Mouse (Mus musculus) kidney, embryonic 14.5 days (tissue): ENCODE data around the gene Sema4d. TPM values are rescaled to one million over a fixed set of nuclear protein-coding genes. Genes with fewer than 3 reads are reported as not detected.

Source experiments
- ATAC-seq: fragments of 200-750 bp; cut with Nextera tagmentation; 2 replicates; pipeline ENCODE4 v1.8.0; 2017; ENCODE audit warnings: moderate number of reproducible peaks, mild to moderate bottlenecking, moderate TSS enrichment, moderate library complexity; ENCODE audit not compliant: low FRiP score, low TSS enrichment
- H3K27ac ChIP-seq: fragments of 300-500 bp; sonication (generic); 2 replicates; pipeline ENCODE4 v1.5.1; 2014; ENCODE audit warnings: low read depth, mild to moderate bottlenecking, low read length, moderate library complexity, mixed read lengths
- H3K27me3 ChIP-seq: fragments of 300-500 bp; sonication (generic); 2 replicates; pipeline ENCODE4 v1.6.1; 2014; ENCODE audit warnings: mild to moderate bottlenecking, low read length; ENCODE audit not compliant: control insufficient read depth, insufficient read depth
- H3K36me3 ChIP-seq: fragments of 300-500 bp; sonication (generic); 2 replicates; pipeline ENCODE4 v1.6.1; 2014; ENCODE audit warnings: low read length, mixed read lengths; ENCODE audit not compliant: control insufficient read depth, insufficient read depth
- H3K4me1 ChIP-seq: fragments of 300-500 bp; sonication (generic); 2 replicates; pipeline ENCODE4 v1.6.1; 2014; ENCODE audit warnings: low read length, mixed read lengths; ENCODE audit not compliant: control insufficient read depth, insufficient read depth
- H3K4me2 ChIP-seq: fragments of 300-500 bp; sonication (generic); replicated peaks from 2 replicates; pipeline ENCODE4 v1.6.1; 2014; ENCODE audit warnings: low read depth, mild to moderate bottlenecking, low read length
- H3K4me3 ChIP-seq: fragments of 300-500 bp; sonication (generic); 2 replicates; pipeline ENCODE4 v1.5.1; 2014; ENCODE audit warnings: mild to moderate bottlenecking, low read length
- H3K9ac ChIP-seq: fragments of 300-500 bp; sonication (generic); 2 replicates; pipeline ENCODE4 v1.6.1; 2014; ENCODE audit warnings: low read depth, mild to moderate bottlenecking, low read length, moderate library complexity
- H3K9me3 ChIP-seq: fragments of 300-500 bp; sonication (generic); 2 replicates; pipeline ENCODE4 v1.6.1; 2016; ENCODE audit warnings: low read length; ENCODE audit not compliant: control insufficient read depth
- WGBS: fragments of 180-500 bp; shearing (Covaris S2); extraction: QIAGEN DNeasy Blood & Tissue Kit; methylation state at CpG from one replicate; pipeline ENCODE4 v1.1.7; 2014; 5-methylcytosine and 5-hydroxymethylcytosine counted together
- polyA plus RNA-seq: library from polyadenylated mRNA; unstranded; fragments of >200 nt; fragmentation: Nextera tagmentation; extraction: Ambion mirVana; gene quantifications from 2 replicates; pipeline ENCODE4 v1.2.1, GENCODE M21; 2014

Gene Sema4d
- polyA plus RNA-seq, 1 experiment from 2014 or later, result 20.2 TPM

DNA sequence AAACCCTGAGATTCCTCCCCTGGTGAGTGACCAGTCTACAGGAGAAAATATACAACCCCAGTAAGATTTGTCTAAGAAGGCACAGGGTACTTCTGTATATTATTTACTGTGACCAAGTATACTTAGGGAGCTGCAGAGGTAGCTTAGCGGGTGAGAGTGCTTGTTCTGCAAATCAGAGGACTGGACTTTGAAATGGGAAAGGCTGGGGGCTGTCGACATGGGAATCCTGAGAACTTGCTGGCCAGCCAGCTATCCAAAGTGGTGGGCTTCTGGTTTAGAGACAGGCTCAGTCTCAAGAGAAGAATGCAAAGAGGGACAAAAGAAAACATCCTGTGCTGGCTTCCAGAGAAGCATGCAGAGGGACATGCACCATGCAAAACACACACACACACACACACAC, 5.7 kb downstream of the Sema4d start:
- Histone ChIP-seq H3K9me3 (no peaks in the 10 kb centered on the region), H3K27ac (no peak overlapping the region), H3K4me2 (no peak overlapping the region), H3K27me3 (peaks cover 6% of the 10 kb centered on the region), H3K9ac (no peak overlapping the region), H3K36me3 (no peaks in the 10 kb centered on the region), H3K4me1 (peaks cover 10% of the 10 kb centered on the region), H3K4me3 (no peak overlapping the region)
- 47% methylated on average over 2 of the region's 2 CpGs for WGBS
- no peak for ATAC-seq

DNA sequence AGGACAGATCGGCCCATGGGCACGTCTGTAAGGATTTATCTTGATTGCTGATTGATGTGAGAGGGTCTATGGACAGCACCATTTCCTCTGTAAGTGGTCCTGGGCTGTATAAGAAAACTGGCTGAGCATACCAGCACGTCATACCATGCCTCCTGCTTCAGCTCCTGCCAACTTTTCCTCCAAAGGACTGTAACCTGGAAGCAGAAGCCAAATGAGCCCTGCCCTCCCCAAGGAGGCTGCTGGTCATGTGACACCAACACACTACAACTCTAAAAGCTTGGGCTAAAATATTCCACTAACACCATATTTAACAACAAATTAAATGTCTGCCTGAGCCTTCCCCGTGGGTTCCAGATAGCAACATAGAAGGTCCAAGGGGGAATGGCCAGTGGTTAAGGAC, 6.9 kb downstream of the Sema4d start:
- Histone ChIP-seq H3K27me3 (no peaks in the 10 kb centered on the region; the same call in none of the 2 replicates), H3K27ac (no peak overlapping the region), H3K36me3 (no peaks in the 10 kb centered on the region), H3K4me2 (no peak overlapping the region), H3K4me3 (no peak overlapping the region), H3K4me1 (peaks cover 2% of the 10 kb centered on the region), H3K9ac (no peak overlapping the region), H3K9me3 (no peaks in the 10 kb centered on the region)
- WGBS, result 84% methylated on average over 4 of the region's 4 CpGs
- no peak for ATAC-seq

DNA sequence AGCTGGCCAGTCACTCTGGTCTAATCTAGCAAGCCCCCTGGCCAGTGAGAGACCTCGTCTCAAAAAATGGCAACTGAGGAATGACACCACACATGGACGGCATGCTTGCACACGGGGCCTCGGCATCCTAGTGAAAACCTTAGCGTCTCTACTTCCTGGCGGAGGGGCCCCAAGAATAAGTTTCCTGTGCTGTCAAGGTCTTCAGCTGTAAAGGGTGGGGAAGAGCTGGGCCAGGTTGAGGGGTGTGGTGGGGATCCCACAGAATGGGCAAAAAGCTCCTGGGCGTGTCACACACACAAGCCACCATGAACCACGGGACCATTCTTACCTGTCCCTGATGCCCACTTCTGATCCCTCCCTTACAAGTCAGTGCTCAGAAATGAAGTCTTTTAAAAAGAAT, 9.1 kb downstream of the Sema4d start:
- no peaks in the 10 kb centered on the region for H3K9me3 ChIP-seq
- peaks cover 2% of the 10 kb centered on the region for H3K4me1 ChIP-seq
- no peak overlapping the region for H3K4me3 ChIP-seq
- no peaks in the 10 kb centered on the region for H3K27me3 ChIP-seq
- no peaks in the 10 kb centered on the region for H3K36me3 ChIP-seq
- no peak for ATAC-seq
- no peak overlapping the region for H3K9ac ChIP-seq
- WGBS, result 93% methylated on average over 8 of the region's 8 CpGs
- no peak overlapping the region for H3K4me2 ChIP-seq
- H3K27ac ChIP-seq, result no peak overlapping the region

DNA sequence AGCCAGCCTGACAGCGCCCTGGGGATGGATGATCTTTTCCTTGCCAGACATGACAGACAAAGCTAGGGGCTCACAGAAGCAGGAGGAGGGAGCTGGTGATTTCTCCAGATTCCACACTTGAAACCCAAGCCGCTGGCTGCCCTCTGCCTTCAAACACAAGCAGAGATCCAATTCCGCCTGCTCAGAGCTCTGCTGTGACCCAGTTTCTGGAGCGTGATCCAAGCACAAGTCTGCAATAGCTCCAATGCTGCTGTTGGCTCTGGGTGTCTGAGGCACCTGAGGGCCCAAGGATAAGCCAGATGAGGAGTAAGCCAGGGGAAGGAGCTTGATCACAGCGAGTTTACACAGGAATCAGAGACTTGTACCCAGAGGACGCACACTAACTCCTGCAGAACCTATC, 9.7 kb downstream of the Sema4d start:
- Histone ChIP-seq H3K36me3 (no peaks in the 10 kb centered on the region), H3K9ac (no peak overlapping the region), H3K4me3 (no peak overlapping the region), H3K27me3 (no peaks in the 10 kb centered on the region), H3K27ac (no peak overlapping the region), H3K9me3 (no peaks in the 10 kb centered on the region), H3K4me2 (no peak overlapping the region), H3K4me1 (peaks cover 9% of the 10 kb centered on the region)
- WGBS, result 57% methylated on average over 6 of the region's 6 CpGs
- ATAC-seq, result no peak

DNA sequence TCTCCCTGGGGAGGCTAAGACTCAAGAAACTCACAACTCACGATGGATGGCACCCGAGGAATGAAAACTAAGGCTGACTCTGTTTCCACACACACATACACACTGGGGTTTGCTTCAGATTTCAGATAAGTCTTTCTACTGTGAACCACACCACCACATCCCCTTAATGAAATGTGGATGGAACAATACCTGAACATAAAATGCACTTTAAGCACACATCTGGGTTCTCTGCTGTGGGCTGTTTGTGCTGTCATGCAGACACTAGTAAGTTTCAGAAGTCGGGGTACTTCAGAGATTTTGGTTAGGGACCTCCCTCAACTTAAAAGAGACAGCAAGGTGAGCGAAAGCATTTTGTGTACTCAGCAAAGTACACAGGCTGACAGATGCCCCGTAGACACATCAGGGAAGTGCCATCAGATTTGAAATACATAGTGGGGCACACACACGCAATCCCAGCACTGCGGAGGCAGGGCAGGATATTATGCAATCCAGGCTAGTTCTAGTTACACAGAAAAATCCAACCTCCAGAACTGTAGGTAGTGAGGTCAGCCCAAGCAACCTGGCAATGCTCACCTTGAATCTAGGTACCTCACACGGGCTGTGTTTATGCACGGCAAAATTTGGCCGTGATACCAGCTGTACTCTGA, 12.9 kb downstream of the Sema4d start:
- Histone ChIP-seq H3K4me1 (peaks cover 27% of the 10 kb centered on the region), H3K27me3 (no peaks in the 10 kb centered on the region), H3K4me2 (no peak overlapping the region), H3K36me3 (no peaks in the 10 kb centered on the region), H3K9ac (no peak overlapping the region), H3K4me3 (no peak overlapping the region), H3K9me3 (no peaks in the 10 kb centered on the region), H3K27ac (no peak overlapping the region)
- no peak for ATAC-seq
- 94% methylated on average over 10 of the region's 10 CpGs for WGBS

DNA sequence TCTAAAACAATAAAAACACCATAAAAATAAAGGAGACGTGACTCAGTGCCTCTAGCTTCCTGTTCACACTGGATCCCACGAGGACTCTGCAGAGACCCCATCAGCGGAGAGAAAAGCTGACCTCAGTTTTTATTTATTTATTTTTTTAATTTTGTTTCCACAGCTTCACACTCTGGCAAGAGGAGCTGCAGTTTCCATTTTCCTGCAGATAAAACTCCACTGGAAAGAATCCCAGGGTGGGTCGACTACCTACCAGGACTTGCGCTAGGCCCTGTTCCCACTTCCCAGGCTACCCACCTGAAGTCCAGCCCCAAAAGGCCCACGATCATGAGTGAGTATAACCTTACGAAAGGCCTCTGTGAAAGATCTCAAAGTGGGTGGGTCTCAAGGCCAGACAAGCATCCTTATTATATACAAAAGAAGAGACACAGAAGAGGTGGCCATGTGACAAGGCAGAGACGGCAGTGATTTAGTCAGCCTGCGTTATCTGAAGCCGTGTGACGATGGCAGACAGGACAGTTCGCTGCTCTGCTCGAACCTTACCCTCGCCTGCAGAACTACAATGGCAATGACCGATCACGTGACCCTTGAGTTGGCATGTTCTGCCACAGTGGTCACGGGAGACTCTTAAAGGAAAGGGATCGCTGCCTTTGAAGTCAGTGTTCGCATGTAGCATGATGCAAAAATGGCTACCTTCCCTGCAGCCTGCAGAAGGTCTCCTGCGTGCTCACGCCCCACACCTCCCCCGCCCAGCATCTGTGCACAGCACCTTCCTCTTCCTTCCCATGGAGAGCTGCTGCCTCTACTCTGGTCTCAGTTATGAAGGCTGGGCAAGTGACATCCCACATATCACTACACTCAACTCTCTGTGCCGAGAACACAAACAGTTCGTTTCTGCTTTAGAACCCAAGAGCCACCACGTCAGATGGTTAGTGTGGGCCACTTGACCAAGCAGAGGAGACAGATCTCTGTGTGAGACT, 14.3 kb downstream of the Sema4d start:
- H3K27me3 ChIP-seq, result no peaks in the 10 kb centered on the region
- ATAC-seq, result no peak
- WGBS, result 64% methylated on average over 25 of the region's 25 CpGs
- H3K27ac ChIP-seq, result peak overlapping the region; percentile 14; the same call in 1 of the 2 replicates
- no peak overlapping the region for H3K9ac ChIP-seq
- no peaks in the 10 kb centered on the region for H3K36me3 ChIP-seq
- no peaks in the 10 kb centered on the region for H3K9me3 ChIP-seq
- no peak overlapping the region for H3K4me3 ChIP-seq
- no peak overlapping the region for H3K4me2 ChIP-seq
- H3K4me1 ChIP-seq, result peaks cover 27% of the 10 kb centered on the region

DNA sequence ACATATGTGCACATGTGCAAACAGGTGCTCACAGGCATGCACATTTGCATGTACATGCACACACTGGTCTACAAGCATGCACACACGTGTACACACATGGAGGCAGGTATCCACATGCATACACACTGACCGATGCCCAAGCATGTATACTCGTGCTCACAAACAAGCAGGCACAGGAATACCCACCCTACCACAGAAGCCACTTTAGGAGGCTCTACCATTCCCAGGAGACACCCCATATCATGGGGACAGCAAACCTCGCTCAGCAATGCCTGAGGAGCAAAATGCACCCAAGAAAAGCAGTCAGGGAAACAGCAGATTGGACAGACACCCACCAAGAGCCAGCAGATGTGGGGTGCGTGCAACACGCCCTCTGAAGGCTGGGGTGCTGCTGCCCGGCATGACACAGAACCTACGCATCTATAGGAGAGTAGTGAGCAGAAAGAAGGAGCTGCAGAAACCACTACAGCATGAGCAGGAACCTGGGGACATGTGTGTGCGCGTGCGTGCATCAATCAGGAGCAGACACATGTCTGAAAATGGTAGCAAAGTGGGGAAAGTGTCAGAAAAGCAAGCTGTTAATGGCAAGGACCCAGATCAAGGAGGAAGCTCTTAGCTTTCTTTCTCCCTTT, 15.1 kb downstream of the Sema4d start:
- Histone ChIP-seq H3K9me3 (no peaks in the 10 kb centered on the region), H3K9ac (no peak overlapping the region), H3K4me1 (peaks cover 27% of the 10 kb centered on the region), H3K27me3 (no peaks in the 10 kb centered on the region), H3K4me2 (no peak overlapping the region), H3K4me3 (no peak overlapping the region), H3K36me3 (no peaks in the 10 kb centered on the region), H3K27ac (no peak overlapping the region)
- 85% methylated on average over 11 of the region's 11 CpGs for WGBS
- no peak for ATAC-seq

DNA sequence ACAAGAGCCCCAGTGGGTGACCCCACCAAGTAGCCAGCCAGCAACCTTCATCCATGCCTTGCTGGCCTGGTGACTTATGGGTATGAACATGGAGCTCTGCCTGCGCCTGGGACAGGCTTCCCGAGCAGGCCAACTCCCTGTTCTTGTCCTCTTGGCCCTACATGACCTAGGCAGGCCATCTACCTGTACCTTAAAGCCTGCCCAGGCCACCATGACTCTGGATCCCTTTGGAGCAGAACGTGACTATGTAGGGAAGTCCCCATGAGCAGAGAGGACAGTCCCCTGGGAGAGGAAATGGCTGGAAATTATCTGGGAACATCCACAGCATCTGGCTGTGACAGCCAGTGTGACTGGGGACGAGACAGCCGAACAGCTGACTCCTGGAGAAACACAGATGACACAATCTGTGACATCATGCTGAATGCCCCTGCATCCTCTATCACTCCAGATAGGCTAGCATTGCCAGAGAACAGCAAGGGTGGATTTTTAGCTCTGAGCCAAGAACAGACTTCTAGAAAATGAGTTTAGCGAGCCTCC, 15.7 kb downstream of the Sema4d start:
- Histone ChIP-seq H3K27ac (0 out of 2 replicates have a peak overlapping the region, but pooled peaks have one; percentile 2), H3K4me2 (no peak overlapping the region), H3K36me3 (no peaks in the 10 kb centered on the region), H3K9ac (no peak overlapping the region), H3K4me1 (peaks cover 27% of the 10 kb centered on the region), H3K9me3 (no peaks in the 10 kb centered on the region), H3K27me3 (no peaks in the 10 kb centered on the region), H3K4me3 (no peak overlapping the region)
- WGBS, result 56% methylated on average over 6 of the region's 6 CpGs
- peak; percentile 30; the same call in 1 of the 2 replicates for ATAC-seq
